In genomic region chr3:98419786-98420070, GRCm38 (mm10) we compare ENCODE assay signal across 26 mouse cellular contexts. TPM values are rescaled to one million over a fixed set of nuclear protein-coding genes. Genes with fewer than 3 reads are reported as not detected.
DNase-seq lines count a peak whose midpoint lies in the region; ATAC-seq and TF ChIP-seq lines count a peak whose summit lies in the region.
"Had no signal": no experiment of that assay in that cellular context is flagged by ENCODE, and none has a peak within 500 bp of the region (broad histone marks: within the 10 kb centered on the region; RNA-seq: fewer than 3 reads in every experiment).

No protein-coding gene starts in this region.

- 42% methylated on average over 4 of the region's 4 CpGs for WGBS in intestine, postnatal 0 days
- WGBS in kidney, embryonic 16.5 days: 10% methylated on average over 4 of the region's 4 CpGs

- H3K9ac ChIP-seq in intestine, postnatal 0 days (ENCODE audit: low read depth, low read length): no peak overlapping the region
- H3K9ac ChIP-seq in kidney, embryonic 16.5 days (replicated peaks; ENCODE audit: low read length): no peak overlapping the region
- H3K9ac ChIP-seq: forebrain, embryonic 13.5 days; hindbrain, embryonic 15.5 days; limb, embryonic 12.5 days; liver, embryonic 13.5 days; neural tube, embryonic 13.5 days had no signal

- H3K4me3 ChIP-seq in intestine, postnatal 0 days (ENCODE audit: low read depth, low read length): no peak overlapping the region
- H3K4me3 ChIP-seq in kidney, embryonic 16.5 days (ENCODE audit: low read length): no peak overlapping the region
- H3K4me3 ChIP-seq: embryonic facial prominence, embryonic 10.5 days; forebrain, embryonic 13.5 days; hindbrain, embryonic 15.5 days; layer of hippocampus, adult 2 months; limb, embryonic 12.5 days; liver, embryonic 13.5 days; neural tube, embryonic 13.5 days had no signal

- ATAC-seq in intestine, postnatal 0 days: peak; percentile 65
- peak; percentile 83 for ATAC-seq in kidney, embryonic 16.5 days (ENCODE audit: low FRiP score, low TSS enrichment)
- ATAC-seq: forebrain, embryonic 13.5 days had no signal

- TF ChIP-seq CTCF in intestine, postnatal 0 days (IDR thresholded peaks at IDR 0.05; ENCODE audit: low read depth): no peak

- DNase-seq in embryo, embryonic 10.5 days (ENCODE audit: low spot score): peak; percentile 11
- DNase-seq in embryo, embryonic 10 days (ENCODE audit: low spot score): no peak
- DNase-seq in ES-CJ7 (ENCODE audit: low read depth, low spot score): peak; percentile 1
- DNase-seq in urinary bladder, postnatal 10 days (ENCODE audit: low spot score): no peak
- no peak for DNase-seq in retina, postnatal 1 day
- no peak for DNase-seq in layer of hippocampus, postnatal 25 days (ENCODE audit: extremely low spot score in 1 of 2, low spot score in 1 of 2)
- DNase-seq: adrenal gland, postnatal 36 days; cerebellum, adult 9-11 months; gastrocnemius, postnatal 36 days; heart, postnatal 14 days; liver, embryonic 13.5 days; lung, postnatal 10 days; right cerebral cortex, postnatal 4 days; thymus, adult 18-20 months had no signal

- no peaks in the 10 kb centered on the region for H3K27me3 ChIP-seq in intestine, postnatal 0 days (replicated peaks; ENCODE audit: control insufficient read depth, insufficient read depth, low read length)
- H3K27me3 ChIP-seq in kidney, embryonic 16.5 days (ENCODE audit: insufficient read depth, low read length): no peaks in the 10 kb centered on the region
- H3K27me3 ChIP-seq: CH12.LX; forebrain, embryonic 13.5 days; hindbrain, embryonic 15.5 days; limb, embryonic 12.5 days; liver, embryonic 13.5 days; neural tube, embryonic 13.5 days had no signal

- no peak overlapping the region for H3K4me2 ChIP-seq in intestine, postnatal 0 days (replicated peaks; ENCODE audit: low read depth)
- H3K4me2 ChIP-seq in kidney, embryonic 16.5 days (replicated peaks; ENCODE audit: low read depth, low read length): no peak overlapping the region
- H3K4me2 ChIP-seq: forebrain, embryonic 13.5 days; heart, embryonic 11.5 days; hindbrain, embryonic 15.5 days; limb, embryonic 12.5 days; liver, embryonic 13.5 days; neural tube, embryonic 13.5 days had no signal

- no peak overlapping the region for H3K27ac ChIP-seq in intestine, postnatal 0 days (ENCODE audit: low read depth, low read length)
- H3K27ac ChIP-seq in kidney, embryonic 16.5 days (ENCODE audit: low read length): peak overlapping the region; percentile 79
- H3K27ac ChIP-seq: embryonic facial prominence, embryonic 10.5 days; forebrain, embryonic 13.5 days; hindbrain, embryonic 15.5 days; limb, embryonic 12.5 days; liver, embryonic 13.5 days; neural tube, embryonic 13.5 days had no signal

- no peaks in the 10 kb centered on the region for H3K9me3 ChIP-seq in intestine, postnatal 0 days (ENCODE audit: control insufficient read depth)
- no peaks in the 10 kb centered on the region for H3K9me3 ChIP-seq in kidney, embryonic 16.5 days (ENCODE audit: low read length)
- H3K9me3 ChIP-seq: embryonic facial prominence, embryonic 10.5 days; forebrain, embryonic 13.5 days; hindbrain, embryonic 15.5 days; limb, embryonic 12.5 days; liver, embryonic 13.5 days; neural tube, embryonic 13.5 days had no signal

- H3K36me3 ChIP-seq in intestine, postnatal 0 days (ENCODE audit: control insufficient read depth, insufficient read depth): no peaks in the 10 kb centered on the region
- H3K36me3 ChIP-seq in kidney, embryonic 16.5 days (ENCODE audit: insufficient read depth, low read length): peaks cover 3% of the 10 kb centered on the region; the same call in 1 of the 2 replicates
- H3K36me3 ChIP-seq: hindbrain, embryonic 15.5 days; limb, embryonic 12.5 days; liver, embryonic 13.5 days had no signal

- H3K4me1 ChIP-seq in intestine, postnatal 0 days (replicated peaks; ENCODE audit: control insufficient read depth, insufficient read depth, low read length): 0 out of 2 replicates have a peak, but pooled peaks cover 12% of the 10 kb centered on the region
- H3K4me1 ChIP-seq in kidney, embryonic 16.5 days (ENCODE audit: insufficient read depth, low read length): peaks cover 45% of the 10 kb centered on the region
- H3K4me1 ChIP-seq: embryonic facial prominence, embryonic 10.5 days had no signal

RNA-seq across cellular contexts. Expression of gene Gm4450, which starts 37.2 kb away (rescaled TPM):
- not detected in 2 replicates for polyA plus RNA-seq in intestine, postnatal 0 days (2015; fragmentation: Nextera tagmentation; extraction: Ambion mirVana)
- 44.6 and 55.8 TPM in 2 replicates for polyA plus RNA-seq in kidney, embryonic 16.5 days (2015; fragmentation: Nextera tagmentation; extraction: Ambion mirVana)
- not detected for total RNA-seq in layer of hippocampus, postnatal 25 days (2021)
- total RNA-seq: adrenal gland, postnatal 36 days; CH12.LX; gastrocnemius, postnatal 36 days; heart, postnatal 14 days; layer of hippocampus, adult 2 months; left cerebral cortex, adult 18-20 months had no signal
- polyA plus RNA-seq: embryonic facial prominence, embryonic 10.5 days; forebrain, embryonic 13.5 days; heart, embryonic 11.5 days; hindbrain, embryonic 15.5 days; liver, embryonic 13.5 days; neural tube, embryonic 13.5 days; urinary bladder, adult 2 months had no signal

RNA-seq across cellular contexts. Expression of gene Zfp697, which starts 37.5 kb away (rescaled TPM):
- 6.2 and 6.6 TPM in 2 replicates for polyA plus RNA-seq in intestine, postnatal 0 days (2015; fragmentation: Nextera tagmentation; extraction: Ambion mirVana)
- polyA plus RNA-seq in kidney, embryonic 16.5 days (2015; fragmentation: Nextera tagmentation; extraction: Ambion mirVana): 16.4 and 17.1 TPM in 2 replicates
- total RNA-seq in layer of hippocampus, postnatal 25 days (2021): 10 to 100 TPM; 24.0 to 27.7 TPM
- total RNA-seq: CH12.LX had no signal

Comparison
In these comparisons a context has a peak if more than half of its experiments do, and no peak if none do; other contexts are left out.
1. DNase-seq: peak in embryo, embryonic 10.5 days (single experiment) and ES-CJ7 (single experiment); none in embryo, embryonic 10 days (single experiment), urinary bladder, postnatal 10 days (single experiment), retina, postnatal 1 day (single experiment) and layer of hippocampus, postnatal 25 days (0 of 2).
2. RNA of gene Gm4450, which starts 37.2 kb away (polyA plus RNA-seq): 44.6 to 55.8 TPM in kidney, embryonic 16.5 days; not detected in intestine, postnatal 0 days; every median in the first group is over 10 times any median in the second.